Mouse (Mus musculus) spleen, adult 2 months (tissue): ENCODE data around the gene Gadd45b. TPM values are rescaled to one million over a fixed set of nuclear protein-coding genes. Genes with fewer than 3 reads are reported as not detected.
A peak's percentile ranks its signal among the peaks of the same experiment; 100 is the strongest.

Experiments
- DNase-seq, 2 experiments: peaks; one replicate each; pipeline versions ENCODE4 v3.0.0 to v3.0.0-alpha.2; 2012 to 2021; ENCODE audit warnings: low spot score in 2 of 2, low read depth in 1 of 2
- H3K27ac ChIP-seq: fragments of 200-500 bp; 2 replicates; pipeline ENCODE4 v1.5.1; 2012; ENCODE audit warnings: low read length, inconsistent platforms; ENCODE audit not compliant: insufficient read depth
- H3K27me3 ChIP-seq: fragments of 200-500 bp; 2 replicates; pipeline ENCODE4 v1.6.1; 2012; ENCODE audit warnings: mild to moderate bottlenecking, moderate library complexity, low read length, inconsistent platforms; ENCODE audit not compliant: control insufficient read depth, insufficient read depth
- H3K36me3 ChIP-seq: fragments of 200-500 bp; 2 replicates; pipeline ENCODE4 v1.6.1; 2012; ENCODE audit warnings: mild to moderate bottlenecking, low read length, inconsistent platforms; ENCODE audit not compliant: control insufficient read depth, insufficient read depth
- H3K4me1 ChIP-seq: fragments of 200-500 bp; 2 replicates; pipeline ENCODE4 v1.6.1; 2011; ENCODE audit warnings: inconsistent platforms; ENCODE audit not compliant: control insufficient read depth, insufficient read depth, insufficient read length
- H3K4me3 ChIP-seq: fragments of 200-500 bp; 2 replicates; pipeline ENCODE4 v1.5.1; 2011; ENCODE audit warnings: mild to moderate bottlenecking, inconsistent platforms; ENCODE audit not compliant: insufficient read depth, insufficient read length; ENCODE audit errors: extremely low read depth
- CTCF ChIP-seq: fragments of 200-500 bp; IDR thresholded peaks from 2 replicates; pipeline ENCODE4 v1.5.1; 2011; ENCODE audit warnings: mild to moderate bottlenecking, inconsistent platforms; ENCODE audit not compliant: insufficient read depth, insufficient read length, insufficient replicate concordance; ENCODE audit errors: extremely low read depth
- POLR2A ChIP-seq: fragments of 200-500 bp; IDR thresholded peaks from 2 replicates; pipeline ENCODE4 v1.6.1; 2011; ENCODE audit warnings: low read depth, low read length, inconsistent platforms
- WGBS: fragments of 180-500 bp; shearing (Covaris S2); methylation state at CpG from one replicate; pipeline ENCODE4 v1.1.7; 2018; 5-methylcytosine and 5-hydroxymethylcytosine counted together
- polyA plus RNA-seq: library from polyadenylated mRNA; depleted of rRNA; stranded (reverse); fragments of >200 nt; gene quantifications from 2 replicates; pipeline ENCODE4 v1.2.3, GENCODE M21; 2012

Gene Gadd45b
- polyA plus RNA-seq, 1 experiment, result 35.7 TPM

GRCm38 (mm10) chr10:80915736-80916135 lies 14.1 kb upstream of the Gadd45b start:
- Histone ChIP-seq H3K4me1 (peaks cover 3% of the 10 kb centered on the region; the same call in 1 of the 2 replicates), H3K27me3 (no peaks in the 10 kb centered on the region), H3K4me3 (no peak overlapping the region), H3K36me3 (no peaks in the 10 kb centered on the region), H3K27ac (no peak overlapping the region)
- TF ChIP-seq CTCF (no peak), POLR2A (no peak)
- no peak for DNase-seq
- WGBS, result 93% methylated on average over 4 of the region's 4 CpGs

- WGBS, result 4% methylated on average over 15 of the region's 15 CpGs
- H3K4me1 ChIP-seq, result peaks cover 3% of the 10 kb centered on the region; the same call in 1 of the 2 replicates
- H3K27me3 ChIP-seq, result no peaks in the 10 kb centered on the region
- peak overlapping the region; percentile 81 for H3K4me3 ChIP-seq
- TF ChIP-seq CTCF (no peak), POLR2A (no peak)
- H3K36me3 ChIP-seq, result no peaks in the 10 kb centered on the region
- no peak overlapping the region for H3K27ac ChIP-seq
- DNase-seq, result no peak
These were observed 12.5 kb upstream of the Gadd45b start for GRCm38 (mm10) chr10:80917336-80917778.

GRCm38 (mm10) chr10:80917779-80918434 lies 12.0 kb upstream of the Gadd45b start, which contains the start of gene Lmnb2:
Gene Lmnb2, minus strand, starts transcription at chr10:80918245.
- peak in 1 of 2 experiments; percentile 55 for DNase-seq
- H3K4me1 ChIP-seq, result peaks cover 3% of the 10 kb centered on the region; the same call in 1 of the 2 replicates
- TF ChIP-seq CTCF (no peak), POLR2A (no peak)
- no peak within 1 kb of the TSS for H3K27ac ChIP-seq
- H3K4me3 ChIP-seq, result peak within 1 kb of the TSS; percentile 81
- WGBS, result under 1% methylated on average over 61 of the region's 61 CpGs
- H3K36me3 ChIP-seq, result no peaks in the 10 kb centered on the region
- no peaks in the 10 kb centered on the region for H3K27me3 ChIP-seq

- Histone ChIP-seq H3K4me1 (peaks cover 3% of the 10 kb centered on the region; the same call in 1 of the 2 replicates), H3K36me3 (no peaks in the 10 kb centered on the region), H3K27ac (no peak overlapping the region), H3K27me3 (no peaks in the 10 kb centered on the region), H3K4me3 (no peak overlapping the region; the same call in 1 of the 2 replicates)
- TF ChIP-seq POLR2A (no peak), CTCF (no peak)
- DNase-seq, result no peak
- WGBS, result 13% methylated on average over 16 of the region's 16 CpGs
These were observed 8.0 kb upstream of the Gadd45b start for GRCm38 (mm10) chr10:80921923-80922322.

- Histone ChIP-seq H3K27me3 (no peaks in the 10 kb centered on the region), H3K4me3 (no peak overlapping the region), H3K27ac (no peak overlapping the region), H3K36me3 (no peaks in the 10 kb centered on the region), H3K4me1 (no peaks in the 10 kb centered on the region)
- no peak for DNase-seq
- WGBS, result 73% methylated on average over 3 of the region's 3 CpGs
- no peak for TF ChIP-seq CTCF
- no peak for TF ChIP-seq POLR2A
These were observed 4.4 kb upstream of the Gadd45b start for GRCm38 (mm10) chr10:80925472-80925871.

GRCm38 (mm10) chr10:80928586-80929298 lies 1.1 kb upstream of the Gadd45b start:
- DNase-seq, result peak; percentile 75 to 83
- WGBS, result under 1% methylated on average over 48 of the region's 48 CpGs
- peak overlapping the region; percentile 66 for H3K27ac ChIP-seq
- no peaks in the 10 kb centered on the region for H3K27me3 ChIP-seq
- peak overlapping the region; percentile 52 for H3K4me3 ChIP-seq
- TF ChIP-seq POLR2A, result no peak
- TF ChIP-seq CTCF, result peak; percentile 93
- 0 out of 2 replicates have a peak, but pooled peaks cover 2% of the 10 kb centered on the region for H3K36me3 ChIP-seq
- H3K4me1 ChIP-seq, result peaks cover 23% of the 10 kb centered on the region
